Mouse (Mus musculus) spleen, adult 2 months (tissue): ENCODE results near the gene Lenep.

Experiments used
- CTCF ChIP-seq: fragments of 200-500 bp; IDR thresholded peaks from 2 replicates; pipeline ENCODE4 v1.5.1; 2011; ENCODE audit warnings: mild to moderate bottlenecking, inconsistent platforms; ENCODE audit not compliant: insufficient read depth, insufficient read length, insufficient replicate concordance; ENCODE audit errors: extremely low read depth
- POLR2A ChIP-seq: fragments of 200-500 bp; IDR thresholded peaks from 2 replicates; pipeline ENCODE4 v1.6.1; 2011; ENCODE audit warnings: low read depth, low read length, inconsistent platforms

- TF ChIP-seq CTCF = no peak
- no peak for TF ChIP-seq POLR2A
These were observed 16.3 kb upstream of the Lenep start for GRCm38 (mm10) chr3:89418861-89419250.
